Mouse (Mus musculus) megakaryocyte, embryonic 14.5 days (primary cell): ENCODE results near the gene Fdxr.

Experiments used
- FLI1 ChIP-seq: IDR thresholded peaks from 2 replicates; pipeline ENCODE4 v1.6.1; 2012; ENCODE audit warnings: low read length, inconsistent platforms, mixed read lengths
- GATA1 ChIP-seq: IDR thresholded peaks from 3 replicates; pipeline ENCODE4 v1.6.1; 2012; ENCODE audit warnings: mixed read lengths, low read length, inconsistent platforms, borderline replicate concordance

GRCm38 (mm10) chr11:115282295-115282694 lies 5.4 kb upstream of the Fdxr start:
- TF ChIP-seq GATA1, result no peak
- TF ChIP-seq FLI1, result no peak
